Mouse (Mus musculus) stomach, embryonic 16.5 days (tissue): ENCODE measurements at regions not wholly inside any gene's neighbourhood (a gene's known extent, or its start where the extent isn't known, plus 50 kb on each side); places are given as distances from the start of the nearest gene placed in this dataset.

Experiments
- ATAC-seq: fragments of 200-750 bp; cut with Nextera tagmentation; 2 replicates; pipeline ENCODE4 v1.8.0; 2017; ENCODE audit warnings: moderate number of reproducible peaks, moderate TSS enrichment; ENCODE audit not compliant: insufficient read depth, low FRiP score
- H3K27ac ChIP-seq: fragments of 300-500 bp; sonication (generic); 2 replicates; pipeline ENCODE4 v1.5.1; 2014; ENCODE audit warnings: low read length
- H3K27me3 ChIP-seq: fragments of 300-500 bp; sonication (generic); 2 replicates; pipeline ENCODE4 v1.6.1; 2014; ENCODE audit warnings: low read length, control low read depth, mixed read lengths; ENCODE audit not compliant: control insufficient read depth, insufficient read depth
- H3K36me3 ChIP-seq: fragments of 300-500 bp; sonication (generic); 2 replicates; pipeline ENCODE4 v1.6.1; 2014; ENCODE audit warnings: low read length; ENCODE audit not compliant: control insufficient read depth, insufficient read depth
- H3K4me1 ChIP-seq: fragments of 300-500 bp; sonication (generic); 2 replicates; pipeline ENCODE4 v1.6.1; 2014; ENCODE audit warnings: low read length, control low read depth, mixed read lengths; ENCODE audit not compliant: control insufficient read depth, insufficient read depth
- H3K4me2 ChIP-seq: fragments of 300-500 bp; sonication (generic); 2 replicates; pipeline ENCODE4 v1.6.1; 2014; ENCODE audit warnings: low read depth, low read length, mixed read lengths
- H3K4me3 ChIP-seq: fragments of 300-500 bp; sonication (generic); replicated peaks from 2 replicates; pipeline ENCODE4 v1.5.1; 2014; ENCODE audit warnings: mild to moderate bottlenecking, low read length
- H3K9ac ChIP-seq: fragments of 300-500 bp; sonication (generic); 2 replicates; pipeline ENCODE4 v1.6.1; 2014; ENCODE audit warnings: low read length
- H3K9me3 ChIP-seq: fragments of 300-500 bp; sonication (generic); replicated peaks from 2 replicates; pipeline ENCODE4 v1.6.1; 2016; ENCODE audit warnings: low read length, control low read depth; ENCODE audit not compliant: control insufficient read depth
- WGBS: fragments of 180-500 bp; shearing (Covaris S2); extraction: QIAGEN DNeasy Blood & Tissue Kit; methylation state at CpG from one replicate; pipeline ENCODE4 v1.1.7; 2014; 5-methylcytosine and 5-hydroxymethylcytosine counted together

GRCm38 (mm10) chr14:100446130-100446529, 161.7 kb upstream of the Klf12 start:
- Histone ChIP-seq H3K4me2 (no peak overlapping the region), H3K36me3 (no peaks in the 10 kb centered on the region), H3K4me3 (no peak overlapping the region), H3K27ac (no peak overlapping the region), H3K9me3 (no peaks in the 10 kb centered on the region), H3K9ac (no peak overlapping the region), H3K27me3 (no peaks in the 10 kb centered on the region), H3K4me1 (no peaks in the 10 kb centered on the region)
- 83% methylated on average over 1 of the region's 1 CpGs for WGBS
- ATAC-seq, result no peak

- no peak overlapping the region for H3K4me2 ChIP-seq
- H3K9me3 ChIP-seq, result no peaks in the 10 kb centered on the region
- H3K4me3 ChIP-seq, result no peak overlapping the region
- no peaks in the 10 kb centered on the region for H3K36me3 ChIP-seq
- no peak overlapping the region for H3K27ac ChIP-seq
- 44% methylated on average over 3 of the region's 3 CpGs for WGBS
- no peak overlapping the region for H3K9ac ChIP-seq
- no peak for ATAC-seq
- no peaks in the 10 kb centered on the region for H3K27me3 ChIP-seq
- H3K4me1 ChIP-seq, result no peaks in the 10 kb centered on the region
Measured at GRCm38 (mm10) chr14:100444848-100445247, 160.4 kb upstream of the Klf12 start.

GRCm38 (mm10) chr14:100444099-100444498, 159.6 kb upstream of the Klf12 start:
- Histone ChIP-seq H3K4me1 (no peaks in the 10 kb centered on the region), H3K27ac (no peak overlapping the region), H3K4me3 (no peak overlapping the region), H3K36me3 (no peaks in the 10 kb centered on the region), H3K27me3 (no peaks in the 10 kb centered on the region), H3K9me3 (no peaks in the 10 kb centered on the region), H3K9ac (no peak overlapping the region), H3K4me2 (no peak overlapping the region)
- ATAC-seq, result no peak
- WGBS, result 28% methylated on average over 2 of the region's 2 CpGs

DNA sequence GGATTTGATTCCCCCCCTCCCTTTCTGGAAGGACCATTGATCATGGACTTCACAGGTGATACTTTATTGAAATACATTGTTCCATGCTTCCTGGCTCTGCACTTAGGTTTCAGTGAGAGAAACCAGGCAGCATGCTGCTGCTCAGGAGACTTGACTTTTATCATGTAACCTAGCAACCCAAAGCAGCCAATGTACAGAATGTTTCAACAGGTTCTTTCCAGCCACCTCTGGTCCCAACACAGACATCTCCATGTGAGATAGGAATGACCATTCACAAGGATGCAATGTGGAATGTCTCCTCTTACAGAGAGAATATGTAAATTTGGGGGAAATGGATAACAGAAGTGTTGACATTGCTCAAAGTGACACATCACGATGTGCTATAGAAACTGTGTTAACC, 153.1 kb upstream of the Klf12 start:
- Histone ChIP-seq H3K36me3 (no peaks in the 10 kb centered on the region), H3K4me2 (no peak overlapping the region), H3K4me1 (no peaks in the 10 kb centered on the region), H3K4me3 (no peak overlapping the region), H3K9ac (no peak overlapping the region), H3K27me3 (no peaks in the 10 kb centered on the region), H3K9me3 (no peaks in the 10 kb centered on the region), H3K27ac (no peak overlapping the region)
- WGBS, result 43% methylated on average over 1 of the region's 1 CpGs
- no peak for ATAC-seq

GRCm38 (mm10) chr14:100429662-100430061, 145.2 kb upstream of the Klf12 start:
- H3K36me3 ChIP-seq, result no peaks in the 10 kb centered on the region
- H3K9me3 ChIP-seq, result no peaks in the 10 kb centered on the region
- WGBS, result 94% methylated on average over 4 of the region's 4 CpGs
- no peak for ATAC-seq
- no peak overlapping the region for H3K9ac ChIP-seq
- no peaks in the 10 kb centered on the region for H3K27me3 ChIP-seq
- H3K4me2 ChIP-seq, result no peak overlapping the region
- H3K4me1 ChIP-seq, result no peaks in the 10 kb centered on the region
- no peak overlapping the region for H3K27ac ChIP-seq
- no peak overlapping the region for H3K4me3 ChIP-seq

GRCm38 (mm10) chr14:100426399-100426798, 141.9 kb upstream of the Klf12 start:
- Histone ChIP-seq H3K27me3 (no peaks in the 10 kb centered on the region), H3K4me1 (no peaks in the 10 kb centered on the region), H3K9ac (no peak overlapping the region), H3K4me2 (no peak overlapping the region), H3K36me3 (no peaks in the 10 kb centered on the region), H3K27ac (no peak overlapping the region), H3K4me3 (no peak overlapping the region), H3K9me3 (no peaks in the 10 kb centered on the region)
- 90% methylated on average over 7 of the region's 7 CpGs for WGBS
- no peak for ATAC-seq

DNA sequence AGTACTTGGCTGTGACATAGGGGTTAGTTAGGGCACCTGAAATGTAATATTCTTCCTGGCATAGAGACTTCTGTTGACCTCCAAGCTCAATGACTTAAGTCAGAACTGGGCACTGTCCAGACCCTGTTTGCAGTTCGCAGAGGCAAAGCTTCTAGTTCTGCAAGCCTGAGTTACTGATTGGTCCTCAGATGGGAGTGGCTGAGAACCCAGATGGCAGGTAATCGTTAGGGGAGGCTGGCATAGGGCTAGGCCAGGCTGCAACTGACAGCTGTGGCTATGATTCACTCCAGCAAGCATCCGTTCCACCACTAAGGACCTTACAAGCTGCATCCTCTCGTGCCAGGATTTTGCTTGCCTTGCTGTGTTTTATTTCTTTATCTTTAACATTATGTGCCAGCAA, 139.3 kb upstream of the Klf12 start:
- Histone ChIP-seq H3K4me2 (no peak overlapping the region), H3K9me3 (no peaks in the 10 kb centered on the region), H3K27me3 (no peaks in the 10 kb centered on the region), H3K36me3 (no peaks in the 10 kb centered on the region), H3K9ac (no peak overlapping the region), H3K27ac (no peak overlapping the region), H3K4me3 (no peak overlapping the region), H3K4me1 (no peaks in the 10 kb centered on the region)
- no peak for ATAC-seq
- WGBS, result 54% methylated on average over 4 of the region's 4 CpGs

DNA sequence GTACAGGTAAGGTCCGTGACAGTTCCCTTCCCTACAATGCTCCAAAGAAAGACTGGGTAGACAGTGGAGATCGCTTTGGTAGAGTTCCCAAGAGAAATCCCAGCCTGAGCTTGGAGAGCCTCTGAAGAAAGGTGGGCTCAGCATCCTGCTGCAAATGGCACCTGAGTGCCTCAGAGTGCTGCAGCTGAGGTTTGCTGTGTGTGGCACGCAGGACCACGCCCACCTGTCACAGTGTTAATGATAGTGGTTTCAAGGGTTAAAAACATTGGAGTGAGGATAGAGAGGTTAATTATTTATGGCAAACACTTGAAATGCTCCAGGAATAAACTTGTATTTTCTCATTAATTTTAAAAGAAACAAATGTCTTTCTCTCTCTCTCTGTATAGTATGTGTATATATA, 137.2 kb upstream of the Klf12 start:
- Histone ChIP-seq H3K36me3 (no peaks in the 10 kb centered on the region), H3K9ac (no peak overlapping the region), H3K27ac (no peak overlapping the region), H3K4me3 (no peak overlapping the region), H3K4me2 (no peak overlapping the region), H3K27me3 (no peaks in the 10 kb centered on the region), H3K9me3 (no peaks in the 10 kb centered on the region), H3K4me1 (no peaks in the 10 kb centered on the region)
- 84% methylated on average over 4 of the region's 4 CpGs for WGBS
- no peak for ATAC-seq

DNA sequence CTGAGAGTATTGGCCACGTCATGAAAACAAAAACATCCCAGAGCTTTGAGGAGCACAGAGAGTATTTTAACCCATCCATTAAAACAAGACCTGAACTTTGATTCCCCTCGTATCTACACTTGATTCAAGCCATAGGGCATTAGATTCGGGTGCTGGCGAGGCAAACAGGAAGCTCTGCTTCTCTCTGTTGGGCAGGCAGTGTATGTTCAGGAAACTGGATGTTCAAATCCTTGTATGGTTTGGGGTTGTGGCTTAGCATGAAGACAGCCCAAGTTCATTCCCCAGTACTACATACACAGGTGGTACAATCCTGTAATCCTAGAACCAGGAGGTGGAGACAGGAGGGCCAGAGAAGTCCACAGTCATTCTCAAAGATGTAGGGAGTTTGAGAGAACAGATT, 130.6 kb upstream of the Klf12 start:
- H3K36me3 ChIP-seq, result no peaks in the 10 kb centered on the region
- no peaks in the 10 kb centered on the region for H3K27me3 ChIP-seq
- no peak overlapping the region for H3K4me3 ChIP-seq
- no peaks in the 10 kb centered on the region for H3K4me1 ChIP-seq
- H3K27ac ChIP-seq, result no peak overlapping the region
- no peaks in the 10 kb centered on the region for H3K9me3 ChIP-seq
- WGBS, result 59% methylated on average over 4 of the region's 4 CpGs
- ATAC-seq, result no peak
- H3K4me2 ChIP-seq, result no peak overlapping the region
- no peak overlapping the region for H3K9ac ChIP-seq

GRCm38 (mm10) chr14:100412211-100412610, 127.7 kb upstream of the Klf12 start:
- no peak overlapping the region for H3K9ac ChIP-seq
- no peak overlapping the region for H3K4me3 ChIP-seq
- ATAC-seq, result no peak
- H3K36me3 ChIP-seq, result no peaks in the 10 kb centered on the region
- H3K9me3 ChIP-seq, result no peaks in the 10 kb centered on the region
- H3K4me2 ChIP-seq, result no peak overlapping the region
- no peaks in the 10 kb centered on the region for H3K27me3 ChIP-seq
- WGBS, result 42% methylated on average over 1 of the region's 1 CpGs
- no peaks in the 10 kb centered on the region for H3K4me1 ChIP-seq
- H3K27ac ChIP-seq, result no peak overlapping the region
